Mouse (Mus musculus) limb, embryonic 14.5 days (tissue): ENCODE measurements around the gene Bmp7. TPM values are rescaled to one million over a fixed set of nuclear protein-coding genes. Genes with fewer than 3 reads are reported as not detected.

ENCODE experiments used
- ATAC-seq: fragments of 200-750 bp; cut with Nextera tagmentation; 2 replicates; pipeline ENCODE4 v1.8.0; 2017; ENCODE audit warnings: low read depth, moderate number of reproducible peaks, moderate TSS enrichment; ENCODE audit not compliant: low FRiP score
- DNase-seq: peaks from one replicate; pipeline ENCODE4 v3.0.0-alpha.2; 2015; ENCODE audit warnings: low spot score
- H3K27ac ChIP-seq: fragments of 300-500 bp; sonication (generic); replicated peaks from 2 replicates; pipeline ENCODE4 v1.5.1; 2014; ENCODE audit warnings: low read depth, mild to moderate bottlenecking, low read length, moderate library complexity, mixed read lengths
- H3K27me3 ChIP-seq: fragments of 300-500 bp; sonication (generic); 2 replicates; pipeline ENCODE4 v1.6.1; 2014; ENCODE audit warnings: low read length, mixed read lengths; ENCODE audit not compliant: control insufficient read depth, insufficient read depth
- H3K36me3 ChIP-seq: fragments of 300-500 bp; sonication (generic); 2 replicates; pipeline ENCODE4 v1.6.1; 2014; ENCODE audit warnings: mild to moderate bottlenecking, low read length, moderate library complexity, mixed read lengths; ENCODE audit not compliant: control insufficient read depth, insufficient read depth
- H3K4me1 ChIP-seq: fragments of 300-500 bp; sonication (generic); 2 replicates; pipeline ENCODE4 v1.6.1; 2014; ENCODE audit warnings: antibody characterized with exemption, low read length, mixed read lengths; ENCODE audit not compliant: control insufficient read depth, insufficient read depth
- H3K4me2 ChIP-seq: fragments of 300-500 bp; sonication (generic); replicated peaks from 2 replicates; pipeline ENCODE4 v1.6.1; 2014; ENCODE audit warnings: low read depth, mild to moderate bottlenecking, low read length, moderate library complexity; ENCODE audit not compliant: severe bottlenecking
- H3K4me3 ChIP-seq: fragments of 300-500 bp; sonication (generic); replicated peaks from 2 replicates; pipeline ENCODE4 v1.5.1; 2014; ENCODE audit warnings: low read length
- H3K9ac ChIP-seq: fragments of 300-500 bp; sonication (generic); 2 replicates; pipeline ENCODE4 v1.6.1; 2014; ENCODE audit warnings: mild to moderate bottlenecking, low read depth, low read length, moderate library complexity; ENCODE audit not compliant: severe bottlenecking
- H3K9me3 ChIP-seq: fragments of 300-500 bp; sonication (generic); 2 replicates; pipeline ENCODE4 v1.6.1; 2016; ENCODE audit warnings: low read length; ENCODE audit not compliant: control insufficient read depth
- POLR2A ChIP-seq: fragments of 200-500 bp; IDR thresholded peaks from 2 replicates; pipeline ENCODE4 v1.8.0; 2012; ENCODE audit warnings: inconsistent platforms, mild to moderate bottlenecking, moderate library complexity, borderline replicate concordance; ENCODE audit not compliant: insufficient read depth, insufficient read length; ENCODE audit errors: extremely low read depth
- WGBS: fragments of 180-500 bp; shearing (Covaris S2); extraction: QIAGEN DNeasy Blood & Tissue Kit; methylation state at CpG from one replicate; pipeline ENCODE4 v1.1.7; 2014; 5-methylcytosine and 5-hydroxymethylcytosine counted together
- polyA plus RNA-seq, 2 experiments: library from polyadenylated mRNA; depleted of rRNA in 1 of 2; stranded (reverse) in 1 of 2; unstranded in 1 of 2; fragments of >200 nt; fragmentation: Nextera tagmentation in 1 of 2; extraction: Ambion mirVana in 1 of 2; gene quantifications; 2 replicates each; pipeline versions ENCODE4 v1.2.1 to v1.2.3; 2012 to 2014

Gene Bmp7
- polyA plus RNA-seq, 2 experiments: 28.6 to 41.9 TPM

DNA sequence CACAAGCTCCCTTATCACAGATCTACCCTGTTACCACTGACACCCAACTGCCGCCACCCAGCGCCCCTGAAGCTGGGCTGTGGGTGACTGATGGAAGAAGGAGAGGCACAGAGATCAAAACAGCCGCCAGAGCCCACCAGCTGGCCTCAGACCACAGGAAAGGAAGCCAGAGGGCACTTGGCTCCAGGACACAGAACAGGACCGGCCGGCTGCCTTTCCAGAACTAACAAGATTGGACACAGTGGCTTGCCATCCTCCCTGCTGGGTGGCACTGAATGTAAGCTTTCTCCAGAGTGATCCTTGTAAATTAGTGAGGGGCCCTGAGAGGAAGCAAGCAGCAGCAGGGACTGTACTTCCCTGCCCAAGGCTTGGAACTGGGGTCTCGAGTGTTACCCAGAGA, 30.7 kb downstream of the Bmp7 start:
- Histone ChIP-seq H3K4me2 (no peak overlapping the region), H3K27me3 (no peaks in the 10 kb centered on the region), H3K9me3 (no peaks in the 10 kb centered on the region), H3K4me3 (no peak overlapping the region), H3K4me1 (peaks cover 35% of the 10 kb centered on the region), H3K36me3 (peaks cover 7% of the 10 kb centered on the region; the same call in 1 of the 2 replicates), H3K27ac (no peak overlapping the region; the same call in 1 of the 2 replicates), H3K9ac (no peak overlapping the region)
- ATAC-seq (no peak), DNase-seq (no peak)
- 52% methylated on average over 6 of the region's 6 CpGs for WGBS
- no peak for TF ChIP-seq POLR2A

DNA sequence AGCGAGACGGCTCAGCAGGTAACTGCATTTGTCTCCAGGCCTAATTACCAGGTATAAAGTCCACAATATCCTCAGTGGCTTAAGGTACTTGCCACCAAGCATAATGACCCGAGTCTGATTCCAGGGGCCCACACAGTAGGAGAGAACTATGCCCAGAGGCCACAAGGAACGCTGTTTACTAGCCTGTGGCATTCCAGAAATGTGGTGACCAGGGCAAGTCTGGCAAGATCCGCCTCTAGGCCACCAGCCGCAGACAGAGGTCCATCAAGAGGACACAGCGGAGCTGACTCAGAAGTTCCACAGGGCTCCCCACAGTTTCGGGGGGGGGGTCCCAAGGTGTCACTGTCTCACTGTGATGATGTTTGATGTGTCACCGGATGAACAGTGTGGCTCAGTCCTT, 34.0 kb downstream of the Bmp7 start:
- H3K4me3 ChIP-seq: no peak overlapping the region
- WGBS: 57% methylated on average over 9 of the region's 9 CpGs
- TF ChIP-seq POLR2A: no peak
- H3K9ac ChIP-seq: no peak overlapping the region
- H3K27ac ChIP-seq: no peak overlapping the region
- peaks cover 3% of the 10 kb centered on the region; the same call in 1 of the 2 replicates for H3K36me3 ChIP-seq
- no peaks in the 10 kb centered on the region for H3K27me3 ChIP-seq
- no peak for DNase-seq
- H3K4me1 ChIP-seq: peaks cover 37% of the 10 kb centered on the region
- H3K9me3 ChIP-seq: no peaks in the 10 kb centered on the region
- ATAC-seq: no peak
- no peak overlapping the region for H3K4me2 ChIP-seq

DNA sequence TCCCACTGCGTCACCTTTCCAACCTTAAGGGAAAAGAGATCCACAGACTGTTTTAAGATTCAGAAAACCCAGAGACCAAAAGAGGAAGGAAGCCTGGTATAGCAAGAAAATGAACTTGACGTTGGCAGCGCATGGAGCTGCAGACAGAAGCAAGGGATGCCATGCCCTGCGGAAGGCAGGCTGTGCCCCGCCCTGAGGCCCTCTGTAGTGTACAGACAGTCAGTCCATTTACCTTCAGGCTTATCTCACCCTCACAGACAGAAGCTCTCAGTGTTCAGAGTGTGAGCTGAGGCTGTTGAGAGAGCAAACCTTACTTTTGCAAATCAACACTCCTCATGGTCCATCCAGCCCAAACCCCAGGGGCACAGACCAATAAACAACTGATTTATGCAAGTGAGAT, 35.1 kb downstream of the Bmp7 start:
- no peak overlapping the region for H3K4me3 ChIP-seq
- no peak overlapping the region for H3K9ac ChIP-seq
- H3K9me3 ChIP-seq: no peaks in the 10 kb centered on the region
- H3K4me2 ChIP-seq: no peak overlapping the region
- ATAC-seq (no peak), DNase-seq (no peak)
- H3K36me3 ChIP-seq: peaks cover 3% of the 10 kb centered on the region; the same call in 1 of the 2 replicates
- H3K27me3 ChIP-seq: no peaks in the 10 kb centered on the region
- H3K4me1 ChIP-seq: peaks cover 38% of the 10 kb centered on the region
- 92% methylated on average over 5 of the region's 5 CpGs for WGBS
- no peak for TF ChIP-seq POLR2A
- H3K27ac ChIP-seq: no peak overlapping the region

GRCm38 (mm10) chr2:172904614-172905013, 35.5 kb downstream of the Bmp7 start:
- Histone ChIP-seq H3K27me3 (no peaks in the 10 kb centered on the region), H3K27ac (no peak overlapping the region), H3K36me3 (peaks cover 3% of the 10 kb centered on the region; the same call in 1 of the 2 replicates), H3K4me1 (peaks cover 35% of the 10 kb centered on the region), H3K9me3 (no peaks in the 10 kb centered on the region), H3K4me3 (no peak overlapping the region), H3K4me2 (no peak overlapping the region), H3K9ac (no peak overlapping the region)
- ATAC-seq: no peak
- no peak for TF ChIP-seq POLR2A
- WGBS: 88% methylated on average over 6 of the region's 6 CpGs
- DNase-seq: no peak

DNA sequence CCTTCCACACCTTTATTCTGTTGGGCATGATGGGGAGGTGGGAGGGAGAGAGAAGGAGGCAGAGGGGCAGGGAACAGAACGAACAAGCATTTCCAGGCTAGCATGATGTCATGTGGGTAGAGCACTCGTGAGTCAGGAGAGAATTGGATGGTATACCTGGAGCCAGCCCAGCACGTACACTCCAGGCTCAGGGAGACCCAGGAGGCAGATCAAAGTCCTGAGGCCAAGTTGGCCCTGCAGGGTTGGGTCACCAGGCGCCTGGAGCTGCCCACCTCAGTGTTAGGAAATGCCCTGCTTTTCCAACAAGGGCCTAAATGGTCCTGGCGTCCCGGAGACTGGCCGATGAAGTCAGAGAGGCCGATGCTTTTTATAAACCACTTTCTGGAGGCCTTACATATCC, 36.6 kb downstream of the Bmp7 start:
- WGBS: 53% methylated on average over 8 of the region's 8 CpGs
- no peak for TF ChIP-seq POLR2A
- H3K27me3 ChIP-seq: no peaks in the 10 kb centered on the region
- no peak overlapping the region for H3K4me3 ChIP-seq
- H3K4me1 ChIP-seq: peaks cover 29% of the 10 kb centered on the region
- H3K9me3 ChIP-seq: 0 out of 2 replicates have a peak, but pooled peaks cover 2% of the 10 kb centered on the region
- peaks cover 6% of the 10 kb centered on the region for H3K36me3 ChIP-seq
- no peak overlapping the region for H3K9ac ChIP-seq
- ATAC-seq: no peak
- no peak overlapping the region for H3K4me2 ChIP-seq
- H3K27ac ChIP-seq: 0 out of 2 replicates have a peak overlapping the region, but pooled peaks have one; percentile 52
- DNase-seq: no peak
